Mouse (Mus musculus) stomach, embryonic 14.5 days (tissue): ENCODE data around the gene Cacng2. TPM values are rescaled to one million over a fixed set of nuclear protein-coding genes. Genes with fewer than 3 reads are reported as not detected.

Experiments used
- ATAC-seq: fragments of 200-750 bp; cut with Nextera tagmentation; 2 replicates; pipeline ENCODE4 v1.8.0; 2017; ENCODE audit warnings: low read depth, moderate TSS enrichment; ENCODE audit not compliant: insufficient number of reproducible peaks, insufficient read depth, low FRiP score
- H3K27ac ChIP-seq: fragments of 300-500 bp; sonication (generic); 2 replicates; pipeline ENCODE4 v1.5.1; 2014; ENCODE audit warnings: mild to moderate bottlenecking, low read length, moderate library complexity, mixed read lengths
- H3K27me3 ChIP-seq: fragments of 300-500 bp; sonication (generic); 2 replicates; pipeline ENCODE4 v1.6.1; 2014; ENCODE audit warnings: low read length, control low read depth, mixed read lengths; ENCODE audit not compliant: control insufficient read depth, insufficient read depth
- H3K36me3 ChIP-seq: fragments of 300-500 bp; sonication (generic); 2 replicates; pipeline ENCODE4 v1.6.1; 2014; ENCODE audit warnings: mild to moderate bottlenecking, control low read depth, low read length, moderate library complexity, mixed read lengths; ENCODE audit not compliant: control insufficient read depth, insufficient read depth
- H3K4me1 ChIP-seq: fragments of 300-500 bp; sonication (generic); 2 replicates; pipeline ENCODE4 v1.6.1; 2014; ENCODE audit warnings: low read length, control low read depth, mixed read lengths; ENCODE audit not compliant: control insufficient read depth, insufficient read depth
- H3K4me2 ChIP-seq: fragments of 300-500 bp; sonication (generic); replicated peaks from 2 replicates; pipeline ENCODE4 v1.6.1; 2014; ENCODE audit warnings: low read depth, low read length, control low read depth
- H3K4me3 ChIP-seq: fragments of 300-500 bp; sonication (generic); 2 replicates; pipeline ENCODE4 v1.5.1; 2014; ENCODE audit warnings: low read depth, low read length, control low read depth
- H3K9ac ChIP-seq: fragments of 300-500 bp; sonication (generic); replicated peaks from 2 replicates; pipeline ENCODE4 v1.6.1; 2014; ENCODE audit warnings: low read depth, mild to moderate bottlenecking, control low read depth, low read length, moderate library complexity, mixed read lengths
- H3K9me3 ChIP-seq: fragments of 300-500 bp; sonication (generic); 2 replicates; pipeline ENCODE4 v1.6.1; 2016; ENCODE audit warnings: low read depth, low read length, control low read depth; ENCODE audit not compliant: control insufficient read depth
- WGBS: fragments of 180-500 bp; shearing (Covaris S2); extraction: QIAGEN DNeasy Blood & Tissue Kit; methylation state at CpG from one replicate; pipeline ENCODE4 v1.1.7; 2014; 5-methylcytosine and 5-hydroxymethylcytosine counted together
- polyA plus RNA-seq: library from polyadenylated mRNA; unstranded; fragments of >200 nt; fragmentation: Nextera tagmentation; extraction: Ambion mirVana; gene quantifications from 2 replicates; pipeline ENCODE4 v1.2.1, GENCODE M21; 2014

Cacng2 gene
- polyA plus RNA-seq, 1 experiment from 2014 or later = 0.06 TPM

GRCm38 (mm10) chr15:77945711-77946110, 174.1 kb downstream of the Cacng2 start:
- H3K36me3 ChIP-seq = no peaks in the 10 kb centered on the region
- H3K27me3 ChIP-seq = no peaks in the 10 kb centered on the region
- no peak overlapping the region for H3K4me2 ChIP-seq
- 86% methylated on average over 4 of the region's 4 CpGs for WGBS
- H3K4me3 ChIP-seq = no peak overlapping the region
- no peak for ATAC-seq
- H3K9me3 ChIP-seq = no peaks in the 10 kb centered on the region
- H3K9ac ChIP-seq = 0 out of 2 replicates have a peak overlapping the region, but pooled peaks have one; percentile 1
- H3K4me1 ChIP-seq = no peaks in the 10 kb centered on the region
- no peak overlapping the region for H3K27ac ChIP-seq

Other genes starting within 250 kb of the Cacng2 start
- gene Txn2, start 191.0 kb downstream of the Cacng2 start, polyA plus RNA-seq = 242 and 259 TPM in 2 replicates
- 3.3 and 5.5 TPM in 2 replicates for gene Foxred2, start 163.3 kb downstream of the Cacng2 start, polyA plus RNA-seq
- 206 and 211 TPM in 2 replicates for gene Eif3d, start 149.2 kb downstream of the Cacng2 start, polyA plus RNA-seq
- 85.6 and 97.3 TPM in 2 replicates for gene Ift27, start 54.1 kb upstream of the Cacng2 start, polyA plus RNA-seq
- not detected in 2 replicates for gene Pvalb, start 86.4 kb upstream of the Cacng2 start, polyA plus RNA-seq
- 3.2 and 5.0 TPM in 2 replicates for gene Ncf4, start 124.8 kb upstream of the Cacng2 start, polyA plus RNA-seq
- gene Csf2rb2, start 185.7 kb upstream of the Cacng2 start, polyA plus RNA-seq = 0.19 and 0.42 TPM in 2 replicates
- 1.6 and 2.3 TPM in 2 replicates for gene Csf2rb, start 205.7 kb upstream of the Cacng2 start, polyA plus RNA-seq